Mouse (Mus musculus) right cerebral cortex, postnatal 14 days (tissue): Measurements from ENCODE around the gene As3mt.
"Not testable (repeated sequence)": the region's sequence is repeated elsewhere in the genome, so short reads cannot be mapped to it uniquely, and the experiment has no call there.

ENCODE experiments used
- DNase-seq: peaks from one replicate; pipeline ENCODE4 v3.0.0; 2022

As3mt gene

GRCm38 (mm10) chr19:46756221-46756620 lies 49.0 kb downstream of the As3mt start:
- DNase-seq: no peak

- no peak for DNase-seq
These were observed 51.8 kb downstream of the As3mt start for GRCm38 (mm10) chr19:46759096-46759495.

- DNase-seq: not testable (repeated sequence)
These were observed 52.7 kb downstream of the As3mt start for GRCm38 (mm10) chr19:46759909-46760308.

- DNase-seq: peak; percentile 94
These were observed 53.3 kb downstream of the As3mt start for GRCm38 (mm10) chr19:46760375-46761160.

GRCm38 (mm10) chr19:46761247-46761946 lies 54.1 kb downstream of the As3mt start, which contains the start of gene Cnnm2:
TSS of gene Cnnm2 (plus strand) at chr19:46761596.
- peak; percentile 99 for DNase-seq

- no peak for DNase-seq
These were observed 54.7 kb downstream of the As3mt start for GRCm38 (mm10) chr19:46761971-46762290.

- peak; percentile 55 for DNase-seq
These were observed 55.2 kb downstream of the As3mt start for GRCm38 (mm10) chr19:46762291-46762991.

- DNase-seq: no peak
These were observed 55.7 kb downstream of the As3mt start for GRCm38 (mm10) chr19:46762992-46763342.

- DNase-seq: no peak
These were observed 56.1 kb downstream of the As3mt start for GRCm38 (mm10) chr19:46763356-46763755.

GRCm38 (mm10) chr19:46763932-46764762 lies 56.9 kb downstream of the As3mt start:
- no peak for DNase-seq

GRCm38 (mm10) chr19:46764763-46765117 lies 57.5 kb downstream of the As3mt start:
- DNase-seq: no peak

GRCm38 (mm10) chr19:46766125-46766524 lies 58.9 kb downstream of the As3mt start:
- DNase-seq: no peak

GRCm38 (mm10) chr19:46769759-46770158 lies 62.5 kb downstream of the As3mt start:
- no peak for DNase-seq

GRCm38 (mm10) chr19:46771801-46772200 lies 64.5 kb downstream of the As3mt start:
- no peak for DNase-seq

- no peak for DNase-seq
These were observed 69.1 kb downstream of the As3mt start for GRCm38 (mm10) chr19:46776391-46776790.

- DNase-seq: no peak
These were observed 69.6 kb downstream of the As3mt start for GRCm38 (mm10) chr19:46776850-46777249.

GRCm38 (mm10) chr19:46777928-46778680 lies 70.8 kb downstream of the As3mt start:
- no peak for DNase-seq

GRCm38 (mm10) chr19:46779130-46779529 lies 71.9 kb downstream of the As3mt start:
- DNase-seq: not testable (repeated sequence)

- no peak for DNase-seq
These were observed 76.8 kb downstream of the As3mt start for GRCm38 (mm10) chr19:46784038-46784437.

- DNase-seq: no peak
These were observed 77.2 kb downstream of the As3mt start for GRCm38 (mm10) chr19:46784502-46784901.

GRCm38 (mm10) chr19:46785633-46786032 lies 78.4 kb downstream of the As3mt start:
- DNase-seq: no peak

GRCm38 (mm10) chr19:46789782-46790181 lies 82.5 kb downstream of the As3mt start:
- DNase-seq: no peak
